Mouse (Mus musculus) E14TG2a.4 (cell line): Measurements from ENCODE around the gene Acss3.

Source experiments
- CTCF ChIP-seq: conservative IDR thresholded peaks from 2 replicates; pipeline ENCODE4 v1.5.1; 2014; ENCODE audit warnings: low read length
- NANOG ChIP-seq: IDR thresholded peaks from 2 replicates; pipeline ENCODE4 v1.6.1; 2014; ENCODE audit warnings: borderline replicate concordance, low read length, mixed read lengths

GRCm38 (mm10) chr10:107039211-107039610 lies 84.3 kb downstream of the Acss3 start:
- no peak for TF ChIP-seq CTCF
- TF ChIP-seq NANOG, result no peak
